Mouse (Mus musculus): ENCODE results near the gene Eif4g3. TPM values are rescaled to one million over a fixed set of nuclear protein-coding genes. Genes with fewer than 3 reads are reported as not detected.

The Eif4g3 gene
- polyA plus RNA-seq, 1 experiment, result 34.5 TPM

GRCm38 (mm10) chr4:138067858-138068257 is 75.0 kb downstream of the Eif4g3 start:
- Histone ChIP-seq H3K27me3 (replicated peaks) (no peaks in the 10 kb centered on the region), H3K4me1 (peaks cover 40% of the 10 kb centered on the region), H3K4me3 (replicated peaks) (no peak overlapping the region), H3K36me3 (replicated peaks; ENCODE audit: low read length) (peaks cover 83% of the 10 kb centered on the region), H3K9me3 (no peaks in the 10 kb centered on the region)
- TF ChIP-seq GATA1 (IDR thresholded peaks at IDR 0.05; ENCODE audit: borderline replicate concordance, low read length), result no peak
- no peak for TF ChIP-seq FLI1 (IDR thresholded peaks at IDR 0.05; ENCODE audit: low read length)

DNA sequence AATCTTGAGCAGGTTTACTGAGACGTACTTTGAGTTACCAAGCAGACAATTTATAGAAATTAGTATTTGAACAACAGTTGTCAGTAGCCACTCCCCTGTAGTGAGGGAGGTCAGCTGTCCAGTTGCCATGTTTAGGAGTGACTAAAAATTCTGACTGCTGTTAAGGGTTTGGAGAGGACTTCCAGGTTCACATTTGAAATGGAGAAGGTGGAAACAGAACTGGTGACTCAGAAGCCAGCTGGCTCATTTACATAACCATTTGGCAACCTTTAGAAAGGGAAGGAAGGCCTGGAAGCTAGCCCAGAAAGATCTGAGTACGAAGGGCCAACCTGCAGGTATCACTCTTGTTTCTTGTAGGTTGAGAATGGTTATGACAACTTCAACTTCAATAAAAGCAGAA is 75.8 kb downstream of the Eif4g3 start:
- Histone ChIP-seq H3K27me3 (replicated peaks) (no peaks in the 10 kb centered on the region), H3K9me3 (no peaks in the 10 kb centered on the region), H3K4me3 (replicated peaks) (no peak overlapping the region), H3K36me3 (replicated peaks; ENCODE audit: low read length) (peaks cover 84% of the 10 kb centered on the region), H3K4me1 (peaks cover 43% of the 10 kb centered on the region)
- TF ChIP-seq GATA1 (IDR thresholded peaks at IDR 0.05; ENCODE audit: borderline replicate concordance, low read length), result no peak
- TF ChIP-seq FLI1 (IDR thresholded peaks at IDR 0.05; ENCODE audit: low read length), result no peak

GRCm38 (mm10) chr4:138069371-138069770 is 76.5 kb downstream of the Eif4g3 start:
- Histone ChIP-seq H3K36me3 (replicated peaks; ENCODE audit: low read length) (peaks cover 78% of the 10 kb centered on the region), H3K4me1 (peaks cover 45% of the 10 kb centered on the region), H3K27me3 (replicated peaks) (no peaks in the 10 kb centered on the region), H3K4me3 (replicated peaks) (no peak overlapping the region), H3K9me3 (no peaks in the 10 kb centered on the region)
- no peak for TF ChIP-seq FLI1 (IDR thresholded peaks at IDR 0.05; ENCODE audit: low read length)
- no peak for TF ChIP-seq GATA1 (IDR thresholded peaks at IDR 0.05; ENCODE audit: borderline replicate concordance, low read length)

- TF ChIP-seq FLI1 (IDR thresholded peaks at IDR 0.05; ENCODE audit: low read length), result no peak
- Histone ChIP-seq H3K9me3 (no peaks in the 10 kb centered on the region), H3K36me3 (replicated peaks; ENCODE audit: low read length) (peaks cover 77% of the 10 kb centered on the region), H3K4me3 (replicated peaks) (peak overlapping the region; percentile 54), H3K4me1 (peaks cover 43% of the 10 kb centered on the region), H3K27me3 (replicated peaks) (no peaks in the 10 kb centered on the region)
Observed at GRCm38 (mm10) chr4:138071497-138071896, 78.7 kb downstream of the Eif4g3 start.

DNA sequence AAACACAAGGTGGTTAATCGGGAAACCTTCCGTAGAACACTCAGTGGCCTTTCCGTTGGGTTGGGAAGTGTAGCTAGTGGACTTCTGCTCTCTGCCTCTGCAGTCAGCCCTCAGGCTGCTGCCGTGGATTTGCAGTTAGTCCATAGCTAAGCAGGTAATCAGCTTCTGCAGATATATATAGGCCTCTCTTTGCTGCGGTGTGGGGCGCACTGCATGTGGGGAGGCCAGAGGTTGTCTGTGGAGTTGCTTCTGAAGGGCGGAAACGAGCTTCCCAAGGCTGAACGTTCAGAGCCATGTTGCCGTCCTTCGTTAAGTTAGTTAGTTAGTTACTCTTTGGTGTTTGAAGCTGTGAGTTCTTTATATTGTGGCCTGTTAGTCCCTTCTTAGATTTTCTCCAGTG is 80.3 kb downstream of the Eif4g3 start:
- no peak overlapping the region for H3K4me3 ChIP-seq (replicated peaks)
- no peak for TF ChIP-seq GATA1 (IDR thresholded peaks at IDR 0.05; ENCODE audit: borderline replicate concordance, low read length)
- TF ChIP-seq FLI1 (IDR thresholded peaks at IDR 0.05; ENCODE audit: low read length), result no peak
- H3K4me1 ChIP-seq, result peaks cover 52% of the 10 kb centered on the region
- peaks cover 76% of the 10 kb centered on the region for H3K36me3 ChIP-seq (replicated peaks; ENCODE audit: low read length)
- no peaks in the 10 kb centered on the region for H3K27me3 ChIP-seq (replicated peaks)
- H3K9me3 ChIP-seq, result no peaks in the 10 kb centered on the region

DNA sequence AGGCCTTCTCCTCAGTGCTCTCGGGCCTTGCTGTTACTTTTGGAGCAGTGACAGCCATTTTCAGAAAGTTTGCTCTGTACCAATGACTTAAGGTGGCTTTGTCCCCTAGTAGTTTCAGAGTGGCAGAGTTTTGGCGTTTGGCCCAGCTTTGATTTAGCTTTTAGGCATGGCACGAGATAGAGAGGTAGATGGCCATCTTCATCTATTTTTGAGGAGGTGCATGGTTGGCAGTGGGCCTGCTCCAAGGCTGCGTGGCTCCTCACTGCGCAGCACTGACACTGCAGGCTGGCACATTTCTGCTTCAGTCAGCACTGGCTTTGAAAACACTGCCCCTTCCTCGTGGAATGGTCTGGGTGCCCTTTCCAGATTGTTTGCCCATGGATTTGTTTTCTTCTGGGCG is 80.7 kb downstream of the Eif4g3 start:
- Histone ChIP-seq H3K4me3 (replicated peaks) (no peak overlapping the region), H3K27me3 (replicated peaks) (no peaks in the 10 kb centered on the region), H3K36me3 (replicated peaks; ENCODE audit: low read length) (peaks cover 76% of the 10 kb centered on the region), H3K4me1 (peaks cover 54% of the 10 kb centered on the region), H3K9me3 (no peaks in the 10 kb centered on the region)
- no peak for TF ChIP-seq FLI1 (IDR thresholded peaks at IDR 0.05; ENCODE audit: low read length)
- no peak for TF ChIP-seq GATA1 (IDR thresholded peaks at IDR 0.05; ENCODE audit: borderline replicate concordance, low read length)

DNA sequence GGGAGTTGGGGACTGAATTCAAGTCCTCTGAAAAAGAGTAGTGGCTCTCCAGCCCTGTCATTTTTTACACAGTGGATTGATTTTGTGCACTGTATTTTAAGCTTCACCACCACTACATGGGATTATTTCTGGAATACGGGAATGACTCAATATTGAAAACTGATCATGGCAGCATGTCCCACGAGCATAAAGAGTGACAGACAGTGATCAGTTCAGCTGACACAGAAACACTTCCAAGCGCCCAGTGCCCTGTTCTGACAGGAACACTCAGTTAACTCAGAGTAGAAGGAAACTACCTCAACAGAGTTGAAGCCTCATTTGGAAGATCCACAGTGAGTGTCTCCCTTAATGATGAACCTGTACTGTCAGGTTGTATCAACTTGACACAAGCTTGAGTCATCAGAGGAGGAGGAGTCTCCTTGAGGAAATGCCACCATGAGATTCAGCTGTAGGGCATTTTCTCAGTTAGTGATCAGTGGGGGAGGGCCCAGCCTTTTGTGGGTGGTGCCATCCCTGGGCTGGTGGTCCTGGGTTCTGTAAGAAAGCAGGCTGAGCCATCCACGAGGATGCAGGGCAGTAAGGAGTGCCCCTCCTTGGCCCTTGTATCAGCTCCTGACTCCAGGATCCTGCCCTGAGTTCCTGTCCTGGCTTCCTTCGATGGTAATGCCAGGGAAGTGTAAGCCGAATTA is 82.2 kb downstream of the Eif4g3 start:
- peaks cover 60% of the 10 kb centered on the region for H3K4me1 ChIP-seq
- peaks cover 77% of the 10 kb centered on the region for H3K36me3 ChIP-seq (replicated peaks; ENCODE audit: low read length)
- TF ChIP-seq GATA1 (IDR thresholded peaks at IDR 0.05; ENCODE audit: borderline replicate concordance, low read length) (no peak), FLI1 (IDR thresholded peaks at IDR 0.05; ENCODE audit: low read length) (no peak)
- H3K27me3 ChIP-seq (replicated peaks), result no peaks in the 10 kb centered on the region
- no peaks in the 10 kb centered on the region for H3K9me3 ChIP-seq
- H3K4me3 ChIP-seq (replicated peaks), result no peak overlapping the region

DNA sequence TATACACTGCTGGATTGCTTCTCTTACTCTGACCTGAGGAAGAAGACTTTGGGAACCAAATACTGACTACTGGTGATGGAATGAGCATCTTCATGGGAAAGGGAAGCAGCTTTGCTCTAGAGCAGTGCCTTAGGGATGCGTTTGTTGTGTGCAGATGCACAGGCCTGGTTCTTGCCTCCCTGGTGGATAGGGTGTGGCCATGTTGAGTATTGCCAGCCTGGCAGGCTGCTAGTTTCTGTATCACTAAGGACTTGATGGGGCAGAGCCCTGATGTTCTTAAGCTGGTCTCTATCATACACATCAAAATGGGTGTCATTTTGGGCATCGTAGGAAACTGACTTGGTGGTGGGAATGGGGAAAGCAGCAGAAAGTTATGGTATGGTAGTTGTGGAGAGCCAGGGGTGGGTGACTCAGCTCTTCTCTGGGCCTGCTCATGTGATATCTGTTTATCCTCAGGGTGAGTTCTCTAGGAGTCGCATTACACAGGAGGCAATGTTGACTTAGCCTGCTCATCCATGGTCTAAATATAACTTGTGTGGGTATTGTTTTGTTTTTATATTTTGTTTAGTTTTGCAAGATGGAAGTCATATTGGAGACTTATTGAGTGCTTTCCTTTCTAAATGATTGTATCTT is 85.0 kb downstream of the Eif4g3 start:
- Histone ChIP-seq H3K4me1 (peaks cover 45% of the 10 kb centered on the region), H3K36me3 (replicated peaks; ENCODE audit: low read length) (peaks cover 85% of the 10 kb centered on the region), H3K4me3 (replicated peaks) (no peak overlapping the region), H3K9me3 (no peaks in the 10 kb centered on the region), H3K27me3 (replicated peaks) (no peaks in the 10 kb centered on the region)
- TF ChIP-seq FLI1 (IDR thresholded peaks at IDR 0.05; ENCODE audit: low read length) (no peak), GATA1 (IDR thresholded peaks at IDR 0.05; ENCODE audit: borderline replicate concordance, low read length) (no peak)

DNA sequence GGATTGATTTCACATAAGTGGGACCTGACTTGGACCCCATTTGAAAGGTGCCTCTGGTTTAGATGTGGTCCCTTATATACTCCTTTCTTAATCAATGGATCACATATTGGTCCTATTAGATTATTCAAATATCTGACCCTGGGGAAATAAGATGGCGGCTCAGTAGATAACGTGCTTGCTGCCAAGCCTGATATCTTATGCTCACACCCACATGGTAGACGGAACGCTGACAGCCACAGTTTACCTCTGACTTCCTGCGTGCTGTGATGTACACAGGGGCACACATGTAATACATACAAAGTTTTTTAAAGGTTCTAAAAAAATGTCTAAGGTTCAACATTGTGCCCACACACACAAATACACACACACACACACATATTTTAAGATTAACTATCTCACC is 86.4 kb downstream of the Eif4g3 start:
- Histone ChIP-seq H3K9me3 (no peaks in the 10 kb centered on the region), H3K27me3 (replicated peaks) (no peaks in the 10 kb centered on the region), H3K4me1 (peaks cover 49% of the 10 kb centered on the region), H3K4me3 (replicated peaks) (no peak overlapping the region), H3K36me3 (replicated peaks; ENCODE audit: low read length) (peaks cover 91% of the 10 kb centered on the region)
- TF ChIP-seq GATA1 (IDR thresholded peaks at IDR 0.05; ENCODE audit: borderline replicate concordance, low read length), result no peak
- no peak for TF ChIP-seq FLI1 (IDR thresholded peaks at IDR 0.05; ENCODE audit: low read length)

GRCm38 (mm10) chr4:138082466-138082865 is 89.6 kb downstream of the Eif4g3 start:
- Histone ChIP-seq H3K4me1 (peaks cover 48% of the 10 kb centered on the region), H3K4me3 (replicated peaks) (no peak overlapping the region), H3K9me3 (no peaks in the 10 kb centered on the region), H3K27me3 (replicated peaks) (no peaks in the 10 kb centered on the region), H3K36me3 (replicated peaks; ENCODE audit: low read length) (peaks cover 99% of the 10 kb centered on the region)
- no peak for TF ChIP-seq FLI1 (IDR thresholded peaks at IDR 0.05; ENCODE audit: low read length)
- no peak for TF ChIP-seq GATA1 (IDR thresholded peaks at IDR 0.05; ENCODE audit: borderline replicate concordance, low read length)
